Mouse (Mus musculus) embryonic facial prominence, embryonic 15.5 days (tissue): ENCODE data around the gene Lsm12. TPM values are rescaled to one million over a fixed set of nuclear protein-coding genes. Genes with fewer than 3 reads are reported as not detected.
A peak's percentile ranks its signal among the peaks of the same experiment; 100 is the strongest.

Experiments
- ATAC-seq: fragments of 200-750 bp; cut with Nextera tagmentation; 2 replicates; pipeline ENCODE4 v1.8.0; 2017; ENCODE audit warnings: low read depth, moderate TSS enrichment; ENCODE audit not compliant: insufficient number of reproducible peaks, low FRiP score, low TSS enrichment
- H3K27ac ChIP-seq: fragments of 300-500 bp; sonication (generic); replicated peaks from 2 replicates; pipeline ENCODE4 v1.5.1; 2015; ENCODE audit warnings: mild to moderate bottlenecking, inconsistent platforms
- H3K27me3 ChIP-seq: fragments of 300-500 bp; sonication (generic); 2 replicates; pipeline ENCODE4 v1.6.1; 2015; ENCODE audit warnings: inconsistent platforms
- H3K36me3 ChIP-seq: fragments of 300-500 bp; sonication (generic); 2 replicates; pipeline ENCODE4 v1.6.1; 2015; ENCODE audit warnings: mild to moderate bottlenecking, inconsistent platforms
- H3K4me1 ChIP-seq: fragments of 300-500 bp; sonication (generic); 2 replicates; pipeline ENCODE4 v1.6.1; 2015; ENCODE audit warnings: inconsistent platforms
- H3K4me2 ChIP-seq: fragments of 300-500 bp; sonication (generic); replicated peaks from 2 replicates; pipeline ENCODE4 v1.6.1; 2015; ENCODE audit warnings: mild to moderate bottlenecking, inconsistent platforms
- H3K4me3 ChIP-seq: fragments of 300-500 bp; sonication (generic); replicated peaks from 2 replicates; pipeline ENCODE4 v1.5.1; 2015; ENCODE audit warnings: mild to moderate bottlenecking, inconsistent platforms
- H3K9ac ChIP-seq: fragments of 300-500 bp; sonication (generic); 2 replicates; pipeline ENCODE4 v1.6.1; 2015; ENCODE audit warnings: inconsistent platforms
- H3K9me3 ChIP-seq: fragments of 300-500 bp; sonication (generic); replicated peaks from 2 replicates; pipeline ENCODE4 v1.6.1; 2016; ENCODE audit warnings: inconsistent platforms
- WGBS: fragments of 180-500 bp; shearing (Covaris S2); methylation state at CpG from one replicate; pipeline ENCODE4 v1.1.7; 2015; 5-methylcytosine and 5-hydroxymethylcytosine counted together
- polyA plus RNA-seq: library from polyadenylated mRNA; unstranded; fragments of >200 nt; fragmentation: Nextera tagmentation; extraction: Ambion mirVana; gene quantifications from 2 replicates; pipeline ENCODE4 v1.2.1, GENCODE M21; 2015

Lsm12 gene
- polyA plus RNA-seq, 1 experiment from 2014 or later, result 113 TPM

- H3K27me3 ChIP-seq, result no peaks in the 10 kb centered on the region
- WGBS, result 35% methylated on average over 12 of the region's 12 CpGs
- peak overlapping the region; percentile 88 for H3K27ac ChIP-seq
- no peak for ATAC-seq
- H3K9ac ChIP-seq, result no peak overlapping the region
- H3K9me3 ChIP-seq, result no peaks in the 10 kb centered on the region
- peaks cover 7% of the 10 kb centered on the region; the same call in 1 of the 2 replicates for H3K36me3 ChIP-seq
- H3K4me3 ChIP-seq, result peak overlapping the region; percentile 49
- peaks cover 97% of the 10 kb centered on the region for H3K4me1 ChIP-seq
- H3K4me2 ChIP-seq, result peak overlapping the region; percentile 86
Observed at GRCm38 (mm10) chr11:102216056-102216885, 31.2 kb upstream of the Lsm12 start.

- H3K4me1 ChIP-seq, result peaks cover 95% of the 10 kb centered on the region
- 0 out of 2 replicates have a peak overlapping the region, but pooled peaks have one; percentile 49 for H3K4me3 ChIP-seq
- peaks cover under 1% of the 10 kb centered on the region; the same call in 1 of the 2 replicates for H3K36me3 ChIP-seq
- no peaks in the 10 kb centered on the region for H3K27me3 ChIP-seq
- ATAC-seq, result no peak
- WGBS, result 41% methylated on average over 11 of the region's 11 CpGs
- no peak overlapping the region for H3K9ac ChIP-seq
- peak overlapping the region; percentile 74; the same call in 1 of the 2 replicates for H3K27ac ChIP-seq
- peak overlapping the region; percentile 86 for H3K4me2 ChIP-seq
- H3K9me3 ChIP-seq, result no peaks in the 10 kb centered on the region
Observed at GRCm38 (mm10) chr11:102215511-102215910, 30.4 kb upstream of the Lsm12 start.

- Histone ChIP-seq H3K4me1 (peaks cover 95% of the 10 kb centered on the region), H3K4me2 (no peak overlapping the region), H3K4me3 (no peak overlapping the region), H3K27me3 (no peaks in the 10 kb centered on the region), H3K27ac (0 out of 2 replicates have a peak overlapping the region, but pooled peaks have one; percentile 31), H3K9me3 (no peaks in the 10 kb centered on the region), H3K9ac (no peak overlapping the region), H3K36me3 (no peaks in the 10 kb centered on the region)
- no peak for ATAC-seq
- 44% methylated on average over 10 of the region's 10 CpGs for WGBS
Observed at GRCm38 (mm10) chr11:102214430-102215156, 29.5 kb upstream of the Lsm12 start.

GRCm38 (mm10) chr11:102211936-102212341 is 26.8 kb upstream of the Lsm12 start:
- 33% methylated on average over 18 of the region's 18 CpGs for WGBS
- H3K36me3 ChIP-seq, result no peaks in the 10 kb centered on the region
- ATAC-seq, result 0 out of 2 replicates have a peak, but pooled peaks have one; percentile 12
- peaks cover 95% of the 10 kb centered on the region for H3K4me1 ChIP-seq
- H3K4me3 ChIP-seq, result no peak overlapping the region
- no peaks in the 10 kb centered on the region for H3K9me3 ChIP-seq
- H3K9ac ChIP-seq, result no peak overlapping the region
- H3K27ac ChIP-seq, result peak overlapping the region; percentile 71
- H3K4me2 ChIP-seq, result no peak overlapping the region
- H3K27me3 ChIP-seq, result no peaks in the 10 kb centered on the region

GRCm38 (mm10) chr11:102211011-102211410 is 25.9 kb upstream of the Lsm12 start:
- WGBS, result 43% methylated on average over 5 of the region's 5 CpGs
- no peaks in the 10 kb centered on the region for H3K9me3 ChIP-seq
- H3K27ac ChIP-seq, result peak overlapping the region; percentile 71
- no peak for ATAC-seq
- H3K9ac ChIP-seq, result no peak overlapping the region
- H3K4me2 ChIP-seq, result no peak overlapping the region
- H3K27me3 ChIP-seq, result no peaks in the 10 kb centered on the region
- H3K4me1 ChIP-seq, result peaks cover 95% of the 10 kb centered on the region
- peaks cover 9% of the 10 kb centered on the region for H3K36me3 ChIP-seq
- H3K4me3 ChIP-seq, result no peak overlapping the region

GRCm38 (mm10) chr11:102210185-102210584 is 25.1 kb upstream of the Lsm12 start:
- Histone ChIP-seq H3K4me3 (no peak overlapping the region), H3K9ac (no peak overlapping the region), H3K4me1 (peaks cover 87% of the 10 kb centered on the region), H3K27ac (no peak overlapping the region), H3K4me2 (no peak overlapping the region), H3K36me3 (peaks cover 17% of the 10 kb centered on the region), H3K27me3 (no peaks in the 10 kb centered on the region), H3K9me3 (no peaks in the 10 kb centered on the region)
- 64% methylated on average over 3 of the region's 3 CpGs for WGBS
- no peak for ATAC-seq

- H3K4me1 ChIP-seq, result peaks cover 83% of the 10 kb centered on the region
- ATAC-seq, result no peak
- no peak overlapping the region for H3K4me2 ChIP-seq
- no peak overlapping the region; the same call in 1 of the 2 replicates for H3K27ac ChIP-seq
- H3K36me3 ChIP-seq, result peaks cover 22% of the 10 kb centered on the region
- H3K27me3 ChIP-seq, result no peaks in the 10 kb centered on the region
- 52% methylated on average over 2 of the region's 2 CpGs for WGBS
- no peak overlapping the region for H3K4me3 ChIP-seq
- H3K9ac ChIP-seq, result no peak overlapping the region
- H3K9me3 ChIP-seq, result no peaks in the 10 kb centered on the region
Observed at GRCm38 (mm10) chr11:102209742-102210141, 24.6 kb upstream of the Lsm12 start.

- Histone ChIP-seq H3K27ac (peak overlapping the region; percentile 72), H3K9ac (no peak overlapping the region)
- peak; percentile 45; the same call in 1 of the 2 replicates for ATAC-seq
Observed at GRCm38 (mm10) chr11:102208846-102209245, 23.8 kb upstream of the Lsm12 start.

GRCm38 (mm10) chr11:102207825-102208777 is 23.0 kb upstream of the Lsm12 start:
- no peaks in the 10 kb centered on the region for H3K9me3 ChIP-seq
- peak overlapping the region; percentile 72 for H3K27ac ChIP-seq
- peaks cover 37% of the 10 kb centered on the region for H3K36me3 ChIP-seq
- 37% methylated on average over 11 of the region's 11 CpGs for WGBS
- ATAC-seq, result 0 out of 2 replicates have a peak, but pooled peaks have one; percentile 36
- 0 out of 2 replicates have a peak overlapping the region, but pooled peaks have one; percentile 1 for H3K4me2 ChIP-seq
- H3K27me3 ChIP-seq, result no peaks in the 10 kb centered on the region
- peaks cover 68% of the 10 kb centered on the region for H3K4me1 ChIP-seq
- no peak overlapping the region for H3K9ac ChIP-seq
- H3K4me3 ChIP-seq, result no peak overlapping the region

More at GRCm38 (mm10) chr11:102208846-102209245, 23.8 kb upstream of the Lsm12 start:
- Histone ChIP-seq H3K36me3 (peaks cover 31% of the 10 kb centered on the region), H3K4me2 (no peak overlapping the region), H3K4me1 (peaks cover 74% of the 10 kb centered on the region), H3K9me3 (no peaks in the 10 kb centered on the region), H3K27me3 (no peaks in the 10 kb centered on the region), H3K4me3 (no peak overlapping the region)
- 17% methylated on average over 4 of the region's 4 CpGs for WGBS

- Histone ChIP-seq H3K36me3 (peaks cover 50% of the 10 kb centered on the region), H3K4me1 (peaks cover 60% of the 10 kb centered on the region), H3K9me3 (no peaks in the 10 kb centered on the region), H3K9ac (no peak overlapping the region), H3K27me3 (no peaks in the 10 kb centered on the region), H3K4me2 (no peak overlapping the region), H3K4me3 (no peak overlapping the region), H3K27ac (0 out of 2 replicates have a peak overlapping the region, but pooled peaks have one; percentile 4)
- WGBS, result 57% methylated on average over 30 of the region's 30 CpGs
- ATAC-seq, result no peak
Observed at GRCm38 (mm10) chr11:102206481-102206880, 21.4 kb upstream of the Lsm12 start.
